Mouse (Mus musculus) intestine, postnatal 0 days (tissue): ENCODE data around the gene Psmb7. TPM values are rescaled to one million over a fixed set of nuclear protein-coding genes. Genes with fewer than 3 reads are reported as not detected.

Experiments used
- ATAC-seq: fragments of 200-750 bp; cut with Nextera tagmentation; 2 replicates; pipeline ENCODE4 v1.8.0; 2017; ENCODE audit warnings: mild to moderate bottlenecking, moderate TSS enrichment, moderate library complexity
- H3K27ac ChIP-seq: fragments of 300-500 bp; sonication (generic); 2 replicates; pipeline ENCODE4 v1.5.1; 2014; ENCODE audit warnings: mild to moderate bottlenecking, low read depth, low read length, moderate library complexity
- H3K27me3 ChIP-seq: fragments of 300-500 bp; sonication (generic); replicated peaks from 2 replicates; pipeline ENCODE4 v1.6.1; 2014; ENCODE audit warnings: low read length, mixed read lengths; ENCODE audit not compliant: control insufficient read depth, insufficient read depth
- H3K36me3 ChIP-seq: fragments of 300-500 bp; sonication (generic); 2 replicates; pipeline ENCODE4 v1.6.1; 2014; ENCODE audit warnings: mild to moderate bottlenecking, moderate library complexity; ENCODE audit not compliant: control insufficient read depth, insufficient read depth
- H3K4me1 ChIP-seq: fragments of 300-500 bp; sonication (generic); replicated peaks from 2 replicates; pipeline ENCODE4 v1.6.1; 2014; ENCODE audit warnings: antibody characterized with exemption, low read length, mixed read lengths; ENCODE audit not compliant: control insufficient read depth, insufficient read depth
- H3K4me2 ChIP-seq: fragments of 300-500 bp; sonication (generic); replicated peaks from 2 replicates; pipeline ENCODE4 v1.6.1; 2014; ENCODE audit warnings: low read depth, mild to moderate bottlenecking, moderate library complexity
- H3K4me3 ChIP-seq: fragments of 300-500 bp; sonication (generic); 2 replicates; pipeline ENCODE4 v1.5.1; 2014; ENCODE audit warnings: low read depth, low read length
- H3K9ac ChIP-seq: fragments of 300-500 bp; sonication (generic); 2 replicates; pipeline ENCODE4 v1.6.1; 2014; ENCODE audit warnings: mild to moderate bottlenecking, low read depth, low read length
- H3K9me3 ChIP-seq: fragments of 300-500 bp; sonication (generic); 2 replicates; pipeline ENCODE4 v1.6.1; 2016; ENCODE audit warnings: mixed run types; ENCODE audit not compliant: control insufficient read depth
- CTCF ChIP-seq: sonication (generic); IDR thresholded peaks from 2 replicates; pipeline ENCODE4 v1.5.1; 2016; ENCODE audit warnings: low read depth, mild to moderate bottlenecking, control low read depth, antibody characterized with exemption, moderate library complexity
- WGBS: fragments of 180-500 bp; shearing (Covaris S2); extraction: QIAGEN DNeasy Blood & Tissue Kit; methylation state at CpG from one replicate; pipeline ENCODE4 v1.1.7; 2014; 5-methylcytosine and 5-hydroxymethylcytosine counted together
- polyA plus RNA-seq: library from polyadenylated mRNA; unstranded; fragments of >200 nt; fragmentation: Nextera tagmentation; extraction: Ambion mirVana; gene quantifications from 2 replicates; pipeline ENCODE4 v1.2.1, GENCODE M21; 2015

Gene Psmb7
- polyA plus RNA-seq, 1 experiment from 2014 or later: 148 TPM

DNA sequence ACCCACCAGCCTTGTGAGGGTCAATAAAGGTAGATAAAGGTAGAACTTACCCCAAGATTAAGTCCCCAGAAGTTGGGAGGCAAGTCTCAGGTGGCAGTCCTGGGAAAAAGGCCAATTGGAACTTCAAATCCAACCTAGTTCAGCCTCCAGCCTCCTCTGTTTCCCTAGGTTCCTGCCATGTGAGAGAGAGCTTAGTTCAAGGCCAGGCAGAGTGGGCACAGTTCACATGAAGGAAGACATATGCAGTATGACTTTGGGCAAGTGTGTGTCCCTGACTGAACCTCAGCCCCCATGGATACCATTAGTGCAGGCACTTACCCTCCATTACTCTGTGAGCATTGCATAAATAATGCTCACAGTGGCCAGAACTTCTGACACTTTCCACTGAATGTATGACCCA lies 98.2 kb downstream of the Psmb7 start:
- H3K4me2 ChIP-seq: no peak overlapping the region
- no peak for ATAC-seq
- H3K36me3 ChIP-seq: peaks cover 5% of the 10 kb centered on the region; the same call in 1 of the 2 replicates
- no peak overlapping the region for H3K9ac ChIP-seq
- peaks cover 8% of the 10 kb centered on the region; the same call in 1 of the 2 replicates for H3K4me1 ChIP-seq
- no peaks in the 10 kb centered on the region for H3K9me3 ChIP-seq
- no peak for TF ChIP-seq CTCF
- H3K4me3 ChIP-seq: no peak overlapping the region
- no peak overlapping the region for H3K27ac ChIP-seq
- no peaks in the 10 kb centered on the region for H3K27me3 ChIP-seq

DNA sequence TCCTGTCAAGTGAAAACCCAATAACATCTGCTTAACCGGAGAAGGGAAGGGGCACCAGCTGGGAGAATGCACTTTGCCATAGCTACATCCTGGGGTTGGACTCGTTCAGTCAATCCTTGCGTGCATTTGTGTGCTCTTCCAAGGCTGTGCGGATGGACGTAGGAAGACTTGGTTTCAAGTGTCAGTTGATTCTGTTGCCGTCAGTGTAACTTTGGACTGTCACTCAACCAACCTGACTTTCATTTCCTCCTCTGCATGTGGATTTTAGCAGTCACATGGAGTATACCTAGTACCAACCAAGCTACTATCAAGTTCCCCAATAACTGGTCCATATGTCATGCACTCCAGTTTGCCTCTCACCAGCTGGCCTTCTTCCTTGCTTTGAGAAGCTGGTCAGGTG lies 98.9 kb downstream of the Psmb7 start:
- no peak overlapping the region for H3K4me3 ChIP-seq
- no peak for ATAC-seq
- no peak for TF ChIP-seq CTCF
- H3K27ac ChIP-seq: no peak overlapping the region
- peaks cover 9% of the 10 kb centered on the region; the same call in 1 of the 2 replicates for H3K4me1 ChIP-seq
- no peaks in the 10 kb centered on the region for H3K36me3 ChIP-seq
- no peaks in the 10 kb centered on the region for H3K9me3 ChIP-seq
- H3K27me3 ChIP-seq: no peaks in the 10 kb centered on the region
- H3K4me2 ChIP-seq: no peak overlapping the region
- no peak overlapping the region for H3K9ac ChIP-seq
- 54% methylated on average over 6 of the region's 6 CpGs for WGBS

- ATAC-seq: no peak
- Histone ChIP-seq H3K4me2 (no peak overlapping the region), H3K9ac (no peak overlapping the region), H3K36me3 (no peaks in the 10 kb centered on the region), H3K9me3 (no peaks in the 10 kb centered on the region), H3K27ac (no peak overlapping the region), H3K4me1 (peaks cover 11% of the 10 kb centered on the region; the same call in 1 of the 2 replicates), H3K4me3 (no peak overlapping the region), H3K27me3 (no peaks in the 10 kb centered on the region)
- TF ChIP-seq CTCF: no peak
Measured at GRCm38 (mm10) chr2:38544341-38544740, 99.5 kb downstream of the Psmb7 start.

DNA sequence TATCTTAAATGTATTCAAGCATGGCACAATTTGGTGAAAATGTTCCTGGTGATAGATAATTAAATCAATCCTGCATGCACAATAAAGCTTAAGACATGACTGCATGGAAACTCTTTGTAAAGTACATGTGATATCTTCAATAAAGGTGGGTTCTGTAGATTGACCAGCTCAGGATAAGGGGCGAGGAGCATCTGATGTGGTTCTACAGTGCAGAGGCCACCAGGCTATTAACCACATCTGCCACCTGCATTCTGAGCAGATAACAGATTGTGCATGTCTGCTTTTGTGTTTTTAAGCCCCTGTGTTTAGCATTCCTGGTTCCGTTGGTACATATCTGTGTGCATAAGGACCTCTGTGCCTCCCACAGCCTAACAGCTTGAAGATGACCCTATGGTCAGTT lies 100.7 kb downstream of the Psmb7 start:
- no peak overlapping the region for H3K4me3 ChIP-seq
- H3K9ac ChIP-seq: no peak overlapping the region
- no peak overlapping the region for H3K27ac ChIP-seq
- no peak for ATAC-seq
- H3K4me2 ChIP-seq: no peak overlapping the region
- whole genome bisulfite sequencing: 76% methylated on average over 2 of the region's 2 CpGs
- no peaks in the 10 kb centered on the region for H3K36me3 ChIP-seq
- peaks cover 11% of the 10 kb centered on the region; the same call in 1 of the 2 replicates for H3K4me1 ChIP-seq
- no peak for TF ChIP-seq CTCF
- no peaks in the 10 kb centered on the region for H3K9me3 ChIP-seq
- no peaks in the 10 kb centered on the region for H3K27me3 ChIP-seq

DNA sequence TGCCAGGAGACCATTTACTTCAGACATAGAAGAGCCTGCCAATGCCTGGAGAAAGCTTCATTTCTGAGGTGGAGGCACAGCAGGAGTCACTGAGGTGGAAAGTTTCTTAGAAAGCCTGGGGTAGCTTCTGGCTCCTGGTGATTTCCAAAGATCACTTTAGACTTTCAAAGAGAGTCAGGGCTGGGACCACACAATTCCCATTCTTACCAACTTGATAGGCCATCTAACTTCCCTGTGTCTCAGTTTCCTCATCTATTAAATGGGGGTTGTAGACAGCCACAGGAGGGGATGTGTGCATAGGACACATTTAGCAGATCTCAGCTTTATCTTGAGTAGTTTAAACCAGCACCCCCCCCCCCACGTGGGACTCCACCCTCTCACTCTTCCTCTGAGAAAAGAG lies 101.5 kb downstream of the Psmb7 start:
- Histone ChIP-seq H3K27ac (no peak overlapping the region), H3K4me1 (peaks cover 15% of the 10 kb centered on the region; the same call in 1 of the 2 replicates), H3K9ac (no peak overlapping the region), H3K4me2 (no peak overlapping the region), H3K27me3 (no peaks in the 10 kb centered on the region), H3K36me3 (no peaks in the 10 kb centered on the region), H3K4me3 (no peak overlapping the region), H3K9me3 (no peaks in the 10 kb centered on the region)
- no peak for ATAC-seq
- 10% methylated on average over 1 of the region's 1 CpGs for WGBS
- TF ChIP-seq CTCF: no peak

DNA sequence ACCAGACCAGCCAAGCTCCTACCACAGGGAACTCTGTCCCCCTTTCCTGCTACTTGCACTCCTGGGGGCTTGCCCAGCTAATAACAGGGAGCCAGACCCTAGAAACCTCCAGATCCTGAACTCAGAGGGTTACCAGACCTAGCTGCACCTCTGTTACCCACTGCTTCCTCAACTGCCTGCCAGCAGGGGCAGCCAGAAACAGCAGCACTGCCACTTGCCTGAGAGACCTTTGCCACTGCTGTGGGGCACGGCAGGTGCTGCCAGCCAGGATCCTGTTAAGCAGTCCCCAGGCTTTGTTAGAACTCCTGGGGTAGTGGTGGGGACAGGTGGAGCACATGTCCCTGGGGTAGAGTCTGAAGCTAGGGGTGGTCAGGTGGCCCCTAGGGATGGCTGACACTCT lies 102.3 kb downstream of the Psmb7 start:
- 59% methylated on average over 1 of the region's 1 CpGs for WGBS
- H3K27ac ChIP-seq: no peak overlapping the region

DNA sequence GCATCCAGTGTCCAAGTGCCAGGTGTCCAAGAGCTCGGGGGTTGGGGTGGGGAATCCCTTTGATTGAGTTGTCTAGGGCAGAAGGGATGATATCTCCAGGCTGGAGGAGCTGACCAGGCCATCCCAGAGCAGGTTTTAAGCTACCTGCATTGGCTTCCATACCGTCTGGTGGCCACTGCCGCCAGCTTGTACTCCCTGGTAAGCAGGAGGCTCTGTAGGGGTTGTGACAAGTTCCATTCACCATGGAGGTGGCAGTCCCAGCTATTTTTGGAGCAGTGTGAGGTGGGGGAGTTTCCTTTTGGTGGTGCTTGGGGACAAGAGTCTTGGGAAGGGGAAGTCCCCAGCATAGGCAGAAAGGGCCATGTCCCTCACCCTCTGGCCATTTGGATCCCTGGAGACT lies 102.8 kb downstream of the Psmb7 start:
- no peak overlapping the region for H3K4me3 ChIP-seq
- no peaks in the 10 kb centered on the region for H3K9me3 ChIP-seq
- ATAC-seq: no peak
- TF ChIP-seq CTCF: no peak
- no peak overlapping the region for H3K27ac ChIP-seq
- no peak overlapping the region for H3K4me2 ChIP-seq
- no peaks in the 10 kb centered on the region for H3K27me3 ChIP-seq
- H3K4me1 ChIP-seq: peaks cover 20% of the 10 kb centered on the region
- 96% methylated on average over 3 of the region's 3 CpGs for WGBS
- no peaks in the 10 kb centered on the region for H3K36me3 ChIP-seq
- H3K9ac ChIP-seq: no peak overlapping the region

More for the DNA sequence above, 102.3 kb downstream of the Psmb7 start:
- Histone ChIP-seq H3K9me3 (no peaks in the 10 kb centered on the region), H3K36me3 (no peaks in the 10 kb centered on the region), H3K4me3 (no peak overlapping the region), H3K27me3 (no peaks in the 10 kb centered on the region), H3K4me2 (no peak overlapping the region), H3K4me1 (peaks cover 17% of the 10 kb centered on the region), H3K9ac (no peak overlapping the region)
- ATAC-seq: peak; percentile 17; the same call in 1 of the 2 replicates
- peak; percentile 42 for TF ChIP-seq CTCF
